ENCODE assay signal across 16 mouse cellular contexts in genomic region chr9:118944388-118944787, GRCm38 (mm10). TPM values are rescaled to one million over a fixed set of nuclear protein-coding genes. Genes with fewer than 3 reads are reported as not detected.
DNase-seq lines count a peak whose midpoint lies in the region; ATAC-seq lines count a peak whose summit lies in the region.
"Had no signal": no experiment of that assay in that cellular context is flagged by ENCODE, and none has a peak within 500 bp of the region (broad histone marks: within the 10 kb centered on the region; RNA-seq: fewer than 3 reads in every experiment).

No protein-coding gene starts in this region.

- no peak overlapping the region for H3K4me3 ChIP-seq in intestine, embryonic 16.5 days (ENCODE audit: low read length)
- H3K4me3 ChIP-seq in intestine, embryonic 15.5 days (replicated peaks), result no peak overlapping the region
- H3K4me3 ChIP-seq in liver, embryonic 11.5 days (ENCODE audit: low read depth, low read length), result no peak overlapping the region
- H3K4me3 ChIP-seq: hindbrain, embryonic 15.5 days; layer of hippocampus, adult 2 months; midbrain, embryonic 12.5 days had no signal

- H3K4me1 ChIP-seq in intestine, embryonic 16.5 days (ENCODE audit: control insufficient read depth, insufficient read depth, low read length), result peaks cover 34% of the 10 kb centered on the region
- H3K4me1 ChIP-seq in intestine, embryonic 15.5 days (replicated peaks), result peaks cover 17% of the 10 kb centered on the region; the same call in 1 of the 2 replicates
- H3K4me1 ChIP-seq in liver, embryonic 11.5 days (replicated peaks; ENCODE audit: control insufficient read depth, insufficient read depth, low read length), result 0 out of 2 replicates have a peak, but pooled peaks cover 4% of the 10 kb centered on the region

- H3K9ac ChIP-seq in intestine, embryonic 16.5 days (ENCODE audit: low read depth, low read length), result no peak overlapping the region
- no peak overlapping the region for H3K9ac ChIP-seq in intestine, embryonic 15.5 days
- no peak overlapping the region for H3K9ac ChIP-seq in liver, embryonic 11.5 days (ENCODE audit: low read depth, low read length)
- H3K9ac ChIP-seq: hindbrain, embryonic 15.5 days; midbrain, embryonic 12.5 days had no signal

- DNase-seq in lung, postnatal 10 days, result peak; percentile 39
- DNase-seq in lung, postnatal 25 days (ENCODE audit: low spot score), result no peak
- DNase-seq in liver, embryonic 11.5 days (ENCODE audit: low spot score), result no peak
- DNase-seq in right cerebral cortex, adult 2 months (ENCODE audit: low spot score in 2 of 2), result no peak
- DNase-seq: adrenal gland, adult 2 months; cerebellum, postnatal 14 days; gastrocnemius, postnatal 25 days; kidney, adult 18-20 months; kidney, postnatal 10 days; thymus, postnatal 25 days had no signal

- H3K4me2 ChIP-seq in intestine, embryonic 16.5 days (ENCODE audit: low read depth, low read length), result 0 out of 2 replicates have a peak overlapping the region, but pooled peaks have one; percentile 9
- no peak overlapping the region for H3K4me2 ChIP-seq in intestine, embryonic 15.5 days (replicated peaks)
- H3K4me2 ChIP-seq in liver, embryonic 11.5 days, result peak overlapping the region; percentile 3; the same call in 1 of the 2 replicates
- H3K4me2 ChIP-seq: hindbrain, embryonic 15.5 days; midbrain, embryonic 12.5 days had no signal

- H3K36me3 ChIP-seq in intestine, embryonic 16.5 days (ENCODE audit: control insufficient read depth, insufficient read depth, low read length), result no peaks in the 10 kb centered on the region
- no peaks in the 10 kb centered on the region; the same call in 1 of the 2 replicates for H3K36me3 ChIP-seq in intestine, embryonic 15.5 days
- H3K36me3 ChIP-seq in liver, embryonic 11.5 days (ENCODE audit: control insufficient read depth, insufficient read depth, low read length), result no peaks in the 10 kb centered on the region
- H3K36me3 ChIP-seq: hindbrain, embryonic 15.5 days; midbrain, embryonic 12.5 days had no signal

- 58% methylated on average over 12 of the region's 12 CpGs for WGBS in intestine, embryonic 16.5 days
- 53% methylated on average over 12 of the region's 12 CpGs for WGBS in intestine, embryonic 15.5 days
- 42% methylated on average over 12 of the region's 12 CpGs for WGBS in liver, embryonic 11.5 days

- H3K27ac ChIP-seq in intestine, embryonic 16.5 days (ENCODE audit: low read length), result no peak overlapping the region
- H3K27ac ChIP-seq in intestine, embryonic 15.5 days, result no peak overlapping the region
- H3K27ac ChIP-seq in liver, embryonic 11.5 days (ENCODE audit: low read depth, low read length), result no peak overlapping the region
- H3K27ac ChIP-seq: hindbrain, embryonic 15.5 days; layer of hippocampus, adult 2 months; midbrain, embryonic 12.5 days had no signal

- no peaks in the 10 kb centered on the region for H3K9me3 ChIP-seq in intestine, embryonic 16.5 days (ENCODE audit: control insufficient read depth, low read length)
- no peaks in the 10 kb centered on the region for H3K9me3 ChIP-seq in intestine, embryonic 15.5 days
- H3K9me3 ChIP-seq in liver, embryonic 11.5 days (ENCODE audit: control insufficient read depth, low read length), result no peaks in the 10 kb centered on the region
- H3K9me3 ChIP-seq: hindbrain, embryonic 15.5 days; midbrain, embryonic 12.5 days had no signal

- no peak for ATAC-seq in intestine, embryonic 16.5 days
- no peak for ATAC-seq in intestine, embryonic 15.5 days
- peak; percentile 29; the same call in 1 of the 2 replicates for ATAC-seq in liver, embryonic 11.5 days (replicated peaks; ENCODE audit: low FRiP score)
- ATAC-seq in megakaryocyte-erythroid progenitor cell, adult 5-6 weeks (replicated peaks; ENCODE audit: low FRiP score, low TSS enrichment, poor library complexity, severe bottlenecking), result peak; percentile 56

- no peaks in the 10 kb centered on the region for H3K27me3 ChIP-seq in intestine, embryonic 16.5 days (replicated peaks; ENCODE audit: control insufficient read depth, insufficient read depth, low read length)
- H3K27me3 ChIP-seq in intestine, embryonic 15.5 days (replicated peaks), result no peaks in the 10 kb centered on the region
- no peaks in the 10 kb centered on the region for H3K27me3 ChIP-seq in liver, embryonic 11.5 days (replicated peaks; ENCODE audit: control insufficient read depth, insufficient read depth, low read length)
- H3K27me3 ChIP-seq: hindbrain, embryonic 15.5 days; midbrain, embryonic 12.5 days had no signal

RNA-seq across cellular contexts. Expression of gene Ctdspl, which starts 18.1 kb away (rescaled TPM):
- 17.6 and 18.8 TPM in 2 replicates for polyA plus RNA-seq in intestine, embryonic 16.5 days (2015; fragmentation: Nextera tagmentation; extraction: Ambion mirVana)
- polyA plus RNA-seq in intestine, embryonic 15.5 days (2015; fragmentation: Nextera tagmentation; extraction: Ambion mirVana), result 16.9 and 18.4 TPM in 2 replicates
- 8.2 and 8.4 TPM in 2 replicates for polyA plus RNA-seq in liver, embryonic 11.5 days (2014; fragmentation: Nextera tagmentation; extraction: Ambion mirVana)
- 7.2 and 14.6 TPM in 2 replicates for total RNA-seq in megakaryocyte-erythroid progenitor cell, adult 5-6 weeks (2014; fragmentation: Nextera tagmentation)
- 3.1 and 3.8 TPM in 2 replicates for total RNA-seq in megakaryocyte-erythroid progenitor cell, adult 5-6 weeks (2017)

Comparison
In these comparisons a context has a peak if more than half of its experiments do, and no peak if none do; other contexts are left out.
1. ATAC-seq: peak in liver, embryonic 11.5 days (single experiment) and megakaryocyte-erythroid progenitor cell, adult 5-6 weeks (single experiment); none in intestine, embryonic 16.5 days (single experiment) and intestine, embryonic 15.5 days (single experiment).